Mouse (Mus musculus): ENCODE measurements around the gene Prcd.
"Not testable (repeated sequence)": the region's sequence is repeated elsewhere in the genome, so short reads cannot be mapped to it uniquely, and the experiment has no call there.

Gene Prcd

DNA sequence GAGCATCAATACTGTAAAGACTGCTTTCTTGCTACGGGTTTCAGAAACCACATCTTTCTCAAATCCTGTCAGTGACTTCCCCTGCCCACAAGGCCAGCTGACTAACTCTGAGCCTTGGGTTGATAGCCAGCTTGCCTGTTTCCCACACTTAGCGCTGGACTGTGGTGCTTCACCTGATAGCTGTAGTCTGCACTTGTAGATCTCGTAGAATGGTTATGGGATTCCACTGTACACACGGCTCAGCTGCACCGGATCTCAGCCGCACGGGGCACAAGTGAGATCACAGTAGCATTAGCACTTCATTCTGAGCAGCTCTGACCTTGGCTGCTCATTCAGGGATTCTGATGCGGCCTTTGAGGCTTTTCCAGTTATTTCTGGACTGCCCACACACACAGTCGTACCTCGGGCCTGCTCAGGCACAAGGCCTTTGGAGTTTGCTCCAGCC lies 15.1 kb downstream of the Prcd start:
- in situ Hi-C loops (cut with MboI) = no loop called here

DNA sequence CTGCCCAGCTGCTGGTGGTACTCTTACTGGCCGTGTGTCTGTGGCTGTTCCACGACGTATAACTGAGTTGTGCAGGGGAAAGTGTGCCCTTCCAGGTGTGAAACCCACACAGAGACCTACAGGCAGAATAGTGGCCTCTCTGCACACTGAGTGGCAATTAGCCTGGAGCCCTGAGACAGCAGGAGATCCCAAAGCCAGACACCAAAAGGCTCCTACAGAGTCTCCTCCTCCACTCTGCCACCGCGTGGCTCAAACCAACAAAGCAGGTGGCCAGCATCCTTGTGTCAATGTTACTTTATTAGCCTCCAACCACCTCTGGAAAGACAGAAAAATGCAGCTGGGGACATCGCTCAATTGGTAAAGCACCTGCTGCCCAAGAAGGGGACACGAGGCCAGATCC lies 15.5 kb downstream of the Prcd start:
- in situ Hi-C loops (cut with MboI) = no loop called here

DNA sequence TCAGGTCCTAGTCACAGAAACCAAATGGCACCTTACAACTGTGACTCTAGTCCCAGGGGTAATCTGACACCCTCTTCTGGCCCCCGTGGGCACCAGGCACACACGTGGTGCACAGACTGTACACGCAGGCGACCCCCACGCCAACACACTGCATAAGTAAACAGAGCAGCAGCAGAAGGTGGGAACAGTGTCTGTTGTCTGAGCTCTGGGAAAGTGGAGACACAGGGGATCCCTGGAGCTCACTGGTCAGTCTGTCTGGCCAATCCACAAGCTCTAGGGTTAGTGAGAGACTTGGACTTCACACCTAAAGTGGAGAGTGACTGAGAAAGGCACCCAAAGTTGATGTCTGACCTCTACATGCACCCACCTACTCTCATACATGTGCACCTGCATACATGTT lies 16.0 kb downstream of the Prcd start:
- in situ Hi-C loops (cut with MboI) = no loop called here

DNA sequence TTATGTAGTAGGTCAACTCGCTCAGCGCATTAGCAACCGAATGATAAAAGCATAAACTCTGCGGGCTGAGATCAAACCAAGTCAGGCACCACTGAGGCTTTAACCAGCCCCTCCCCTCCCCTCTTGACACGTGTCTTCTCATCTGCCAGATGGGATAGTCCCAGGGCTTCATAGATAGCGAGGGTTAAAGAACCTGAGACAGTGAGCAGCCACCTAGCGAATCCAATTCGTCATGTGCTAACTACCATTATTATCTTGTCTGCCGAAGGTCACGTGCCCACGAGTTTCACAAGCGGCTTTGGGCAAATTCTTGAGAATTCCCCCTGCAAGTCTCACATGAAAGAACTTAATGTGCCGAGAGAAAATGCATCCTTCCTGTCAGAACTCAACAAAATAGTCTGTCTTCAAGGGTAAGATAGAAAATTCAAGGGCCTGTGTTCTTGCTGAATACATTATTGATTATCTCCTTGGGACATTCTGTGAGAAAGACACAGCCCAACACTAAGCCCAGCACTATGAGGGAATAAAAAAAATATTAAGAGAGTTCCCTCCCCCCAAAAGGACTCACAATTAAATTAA lies 16.5 kb downstream of the Prcd start:
- in situ Hi-C loops (cut with MboI) = no loop called here

DNA sequence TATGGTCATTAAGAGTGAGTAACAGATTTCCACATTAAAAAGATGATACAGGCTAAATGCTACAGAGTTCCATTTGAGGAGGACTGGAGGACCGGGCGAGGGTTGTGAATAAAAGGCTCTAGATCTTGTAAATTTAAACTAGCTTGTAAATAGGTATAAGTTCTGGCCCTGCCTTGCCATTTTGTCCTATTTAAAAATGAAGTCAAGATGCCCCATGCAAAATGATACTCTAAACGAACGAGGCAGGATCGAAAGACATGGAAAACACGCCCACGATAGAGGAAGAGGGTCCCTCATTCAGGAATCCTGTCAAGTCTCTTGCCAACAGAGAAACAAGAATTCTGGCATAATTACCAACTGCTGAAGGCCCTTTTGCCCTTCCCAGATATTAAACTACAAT lies 17.1 kb downstream of the Prcd start:
- in situ Hi-C loops (cut with MboI) = no loop called here

DNA sequence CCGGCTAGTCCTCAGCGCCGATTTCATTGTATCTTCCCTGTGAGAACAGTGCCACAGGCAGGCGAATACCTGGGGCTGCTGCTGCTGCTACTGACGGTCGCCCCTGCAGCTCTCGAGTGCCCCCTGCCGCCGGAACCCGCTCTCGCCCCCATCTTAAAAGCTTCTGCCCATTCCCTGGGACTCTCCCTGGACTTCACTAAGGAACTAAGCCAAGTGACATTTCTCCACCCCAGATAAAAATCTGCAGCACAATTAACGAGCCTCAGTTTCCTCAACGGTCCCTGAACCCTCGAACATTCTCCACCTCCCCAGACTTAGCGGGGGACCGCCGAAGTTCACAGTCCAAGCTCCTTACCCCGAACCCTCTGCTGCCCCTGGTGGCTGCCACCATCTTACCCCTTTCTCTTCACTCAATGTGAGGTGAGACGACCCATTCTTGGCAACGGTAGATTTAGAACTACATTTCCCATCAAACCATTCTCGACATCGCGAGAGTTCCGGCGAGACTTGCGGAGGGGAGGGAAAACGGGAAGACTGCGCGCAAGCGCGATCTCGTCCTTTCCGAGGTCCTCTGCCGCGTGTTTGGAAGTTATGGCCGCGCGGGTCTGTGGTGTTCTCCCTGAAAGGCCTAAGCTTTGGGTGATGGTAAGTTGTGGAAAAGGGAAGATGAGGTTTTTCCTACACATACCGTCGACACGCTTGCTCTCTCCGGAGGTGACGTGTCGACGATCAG lies 17.9 kb downstream of the Prcd start:
- in situ Hi-C loops (cut with MboI) = no loop called here

DNA sequence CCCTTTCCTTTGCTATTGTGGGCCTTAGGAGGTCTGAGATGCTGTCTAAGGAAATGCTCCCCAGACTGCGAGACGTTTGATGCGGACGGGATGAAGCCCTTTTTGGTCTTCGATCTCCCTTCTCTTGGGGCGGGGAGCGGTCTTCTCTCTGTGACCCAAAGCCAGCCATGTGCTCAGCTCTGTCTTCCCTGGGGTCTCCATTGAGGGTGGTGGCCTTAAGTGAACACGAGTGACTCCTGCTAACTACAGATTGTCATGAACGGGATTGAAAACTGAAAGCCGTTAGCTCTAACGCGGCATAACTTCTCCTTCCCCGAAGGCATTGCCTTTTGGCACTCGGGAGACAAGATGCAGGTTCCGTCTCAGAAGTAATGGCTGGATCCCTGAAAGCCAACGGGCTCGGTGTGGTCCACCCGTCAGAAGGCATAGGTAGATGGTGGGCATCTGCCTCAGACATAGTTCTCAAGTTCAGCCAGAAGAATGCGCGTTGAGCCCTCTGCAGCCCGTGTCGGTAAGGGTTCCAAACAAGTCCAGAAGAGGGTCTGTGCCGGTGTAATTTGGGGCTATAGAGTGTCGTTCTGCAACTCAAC lies 18.6 kb downstream of the Prcd start:
- in situ Hi-C loops (cut with MboI) = no loop called here

DNA sequence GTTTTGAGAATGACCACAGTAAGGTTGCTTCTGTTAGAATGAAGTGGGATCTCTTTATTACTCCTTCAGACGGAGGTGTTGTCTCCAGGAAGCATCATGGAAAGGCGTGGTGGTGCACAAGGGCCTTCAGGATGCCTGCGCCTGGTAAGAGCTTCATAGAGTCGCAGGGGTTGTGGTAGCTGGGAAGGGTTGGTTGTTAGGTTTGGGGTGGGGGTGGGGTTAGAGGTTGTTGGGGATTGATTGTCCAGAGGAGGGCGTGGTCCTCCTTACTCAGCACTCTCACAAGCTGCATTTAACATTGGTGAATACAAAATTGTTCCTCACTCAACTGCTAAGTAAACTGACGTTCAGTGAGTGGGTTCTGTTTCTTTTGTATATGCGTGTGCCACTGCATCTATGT lies 19.3 kb downstream of the Prcd start:
- in situ Hi-C loops (cut with MboI) = no loop called here

DNA sequence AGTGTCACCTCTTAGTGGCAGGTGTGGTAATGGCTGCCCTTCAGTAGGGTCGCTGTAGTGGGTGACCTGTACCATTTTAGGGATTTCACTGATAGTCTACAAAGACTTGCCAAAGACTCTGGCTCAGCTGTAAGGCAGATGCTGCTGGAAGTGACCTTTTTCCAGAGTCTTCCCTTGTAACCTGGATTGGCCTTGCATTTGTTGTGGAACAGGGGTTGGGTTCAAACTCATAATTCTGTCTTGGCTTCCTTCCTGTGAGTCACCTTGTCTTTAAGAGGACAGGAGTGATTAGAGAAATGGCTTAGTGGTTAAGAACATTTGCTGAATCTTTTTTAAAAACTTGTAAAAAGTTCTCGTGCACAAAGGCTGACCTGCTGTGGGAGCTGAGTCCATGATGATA lies 20.1 kb downstream of the Prcd start:
- in situ Hi-C loops (cut with MboI) = no loop called here

DNA sequence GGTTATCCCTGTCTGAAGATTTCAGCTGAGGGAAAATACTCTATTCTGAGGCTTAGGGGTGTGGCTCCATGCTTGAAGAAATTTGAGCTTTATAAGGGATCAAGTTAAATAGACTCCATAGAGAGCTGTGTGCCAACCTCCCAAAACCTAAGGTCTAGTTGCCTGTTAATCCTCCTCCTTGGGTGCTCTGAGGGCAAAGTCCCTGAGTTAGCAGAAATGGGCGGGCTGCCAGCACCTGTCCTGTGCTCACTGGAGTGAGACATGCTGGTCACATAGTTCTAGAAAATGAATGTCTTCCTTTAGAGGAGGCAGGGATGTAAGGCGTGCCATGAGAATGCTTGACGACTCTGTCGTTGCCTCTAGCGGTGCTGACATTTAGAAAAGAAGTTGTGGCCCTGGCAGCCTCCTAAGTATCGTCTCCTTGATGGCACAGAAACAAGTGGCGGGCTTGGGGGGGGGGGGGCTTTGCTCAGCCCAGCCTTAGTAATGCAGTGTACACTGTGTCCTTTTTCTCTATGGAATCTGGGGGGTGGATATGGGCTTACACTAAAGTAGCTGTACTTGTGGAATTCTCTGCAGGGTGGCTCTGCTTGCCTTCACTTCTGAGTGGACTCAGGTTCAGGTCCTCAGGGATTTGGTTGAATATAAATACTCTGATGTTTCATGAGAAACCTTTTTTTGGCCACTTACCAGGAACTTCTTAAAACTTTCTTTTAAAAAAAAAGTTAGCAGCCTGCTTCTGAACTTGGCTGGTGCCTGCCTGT lies 21.5 kb downstream of the Prcd start:
- in situ Hi-C loops (cut with MboI) = no loop called here

DNA sequence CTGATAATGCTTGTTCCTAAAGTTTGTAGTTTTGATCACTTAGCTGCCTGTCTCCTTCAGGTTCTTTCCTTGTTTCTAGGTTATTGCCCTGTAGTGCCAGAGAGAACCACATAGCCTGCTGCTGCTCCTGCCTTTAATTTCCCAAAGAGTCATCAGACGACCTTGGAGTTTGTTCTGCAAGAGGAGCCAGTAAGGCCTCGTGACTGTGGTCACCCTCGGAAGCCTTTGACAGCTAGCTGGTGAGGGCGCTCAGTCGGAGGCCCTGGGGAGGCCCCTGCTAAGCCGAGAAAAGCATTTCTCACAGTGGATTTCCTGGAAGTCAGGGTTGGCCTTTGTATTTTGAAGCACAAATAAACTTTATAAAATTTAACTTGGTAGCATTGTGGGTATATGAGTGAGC lies 22.1 kb downstream of the Prcd start:
- in situ Hi-C loops (cut with MboI) = not testable (repeated sequence)

DNA sequence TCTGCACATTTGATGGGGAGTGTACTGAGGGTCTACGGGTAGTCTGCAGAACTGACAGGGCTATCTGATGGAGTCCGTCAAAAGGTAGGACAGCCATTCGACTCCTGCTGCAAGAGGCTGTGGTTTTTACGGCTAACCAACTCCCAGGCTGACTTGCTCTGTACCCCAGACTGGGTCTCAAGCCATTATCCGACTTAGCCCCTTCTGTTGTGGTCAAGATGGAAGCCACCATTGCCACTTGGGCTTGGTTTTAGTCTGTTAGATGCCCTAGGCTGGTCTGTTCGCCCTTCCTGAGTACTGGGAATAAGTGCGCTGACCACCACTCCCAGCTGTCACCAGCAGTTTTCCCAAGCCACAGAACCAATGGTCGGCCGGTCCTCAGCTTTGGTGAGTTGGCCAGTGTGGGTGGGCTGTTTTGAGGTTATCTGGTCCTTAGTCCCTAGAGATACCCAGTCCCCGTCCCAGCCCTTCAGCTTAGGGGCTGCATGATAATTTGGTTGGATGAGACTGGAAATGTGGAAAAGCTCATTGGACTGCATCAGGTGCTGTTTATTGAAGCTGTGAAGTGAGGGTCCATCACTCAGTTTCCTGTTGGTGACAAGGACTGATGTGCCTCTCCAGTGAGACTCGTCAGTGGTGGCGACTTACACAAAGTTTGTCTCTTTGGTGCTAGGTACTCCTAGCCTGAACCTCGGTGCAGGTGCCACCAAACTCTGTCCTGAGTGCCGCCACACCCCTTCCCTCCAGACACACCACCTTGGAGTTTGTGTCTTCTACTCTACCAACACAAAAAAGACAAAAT lies 23.0 kb downstream of the Prcd start:
- in situ Hi-C loops (cut with MboI) = no loop called here

DNA sequence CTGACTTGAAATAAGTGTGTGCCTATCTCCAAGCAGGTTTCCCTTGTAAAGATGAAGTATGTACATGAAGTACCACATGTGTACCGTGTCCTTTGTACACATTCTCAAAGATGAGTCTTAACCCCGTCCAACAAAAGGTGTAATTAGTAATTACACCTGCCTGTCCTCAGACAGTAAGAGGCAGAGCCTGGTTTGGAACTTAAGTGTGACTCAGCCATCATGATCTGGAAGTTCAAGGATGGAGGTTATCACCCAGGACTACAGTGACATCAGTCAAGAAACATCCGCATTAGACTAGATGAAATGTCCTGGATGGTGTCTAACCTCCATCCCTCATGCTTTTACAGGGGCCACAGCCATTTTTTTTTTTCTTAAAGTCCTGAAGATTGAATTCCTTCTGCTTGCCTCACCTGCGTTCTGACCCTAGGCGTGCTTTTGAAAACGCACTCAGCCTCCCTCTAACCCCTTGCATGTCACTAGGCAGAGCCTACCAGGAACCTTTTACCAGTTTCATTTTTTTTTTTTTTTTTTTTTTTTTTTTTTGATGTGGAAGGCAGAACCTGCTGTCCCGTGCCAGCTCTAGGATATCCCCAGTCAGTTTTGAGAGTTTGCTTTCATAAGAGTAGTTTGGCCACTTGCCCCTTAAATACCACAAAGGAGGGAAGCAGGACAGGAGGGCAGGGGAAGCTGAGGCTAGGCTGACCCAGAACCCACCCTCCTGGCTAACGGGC lies 24.5 kb downstream of the Prcd start:
- in situ Hi-C loops (cut with MboI) = no loop called here

DNA sequence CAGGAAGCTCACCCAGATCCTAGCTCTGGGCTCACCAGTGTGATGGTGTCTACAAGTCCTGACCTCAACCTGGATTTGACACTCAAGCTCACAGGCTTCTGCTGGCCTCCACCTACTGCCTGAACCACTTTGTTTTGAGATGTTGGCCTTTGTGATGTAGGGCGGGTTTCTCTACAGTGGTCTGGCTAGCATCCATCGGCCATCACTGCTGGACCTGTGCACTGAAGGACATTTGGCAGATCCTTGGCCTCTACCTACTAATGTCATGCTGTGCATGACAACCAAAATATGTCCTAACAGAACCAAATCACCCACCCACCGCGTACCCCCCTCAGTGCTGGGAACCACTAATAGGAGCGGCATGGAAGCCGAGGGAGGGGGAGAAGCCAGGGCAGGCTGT lies 25.8 kb downstream of the Prcd start:
- in situ Hi-C loops (cut with MboI) = no loop called here

DNA sequence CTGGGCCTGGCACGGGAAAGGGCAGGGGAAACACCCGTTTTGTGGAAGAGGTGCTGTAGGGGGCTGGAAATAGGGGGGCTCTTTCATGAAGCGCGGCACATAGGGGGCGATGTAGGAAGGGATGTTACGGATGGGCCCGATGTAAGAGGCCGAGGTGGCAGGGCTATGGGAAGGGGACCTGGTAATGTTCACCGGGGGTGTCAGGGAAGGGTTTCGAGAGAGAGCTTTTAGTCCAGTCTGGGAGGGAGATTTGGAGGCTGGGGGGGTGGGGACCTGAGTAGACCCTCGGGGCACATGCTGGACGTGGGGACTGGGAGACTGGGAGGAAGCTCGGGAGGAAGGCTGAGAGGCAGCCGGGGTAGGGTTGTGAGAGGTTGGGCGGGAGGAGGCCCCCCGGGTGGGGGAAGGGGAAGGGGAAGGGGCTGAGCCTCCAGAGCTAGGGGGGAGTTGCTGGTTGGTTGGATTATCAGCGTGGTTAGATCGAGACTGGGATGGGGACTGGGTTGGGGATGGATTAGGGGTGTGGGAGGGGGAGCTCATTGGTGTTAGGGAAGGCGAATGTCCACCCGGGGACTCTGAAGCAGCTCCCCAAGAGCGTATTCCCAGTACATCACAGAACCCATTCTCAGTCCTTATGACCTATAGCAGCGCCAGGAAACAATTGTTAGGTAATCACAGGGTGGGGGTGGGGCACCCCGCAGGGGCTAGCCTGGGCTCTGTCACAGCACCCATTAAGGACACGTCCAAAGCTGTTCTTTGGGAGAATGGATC lies 27.2 kb downstream of the Prcd start:
- in situ Hi-C loops (cut with MboI) = no loop called here

DNA sequence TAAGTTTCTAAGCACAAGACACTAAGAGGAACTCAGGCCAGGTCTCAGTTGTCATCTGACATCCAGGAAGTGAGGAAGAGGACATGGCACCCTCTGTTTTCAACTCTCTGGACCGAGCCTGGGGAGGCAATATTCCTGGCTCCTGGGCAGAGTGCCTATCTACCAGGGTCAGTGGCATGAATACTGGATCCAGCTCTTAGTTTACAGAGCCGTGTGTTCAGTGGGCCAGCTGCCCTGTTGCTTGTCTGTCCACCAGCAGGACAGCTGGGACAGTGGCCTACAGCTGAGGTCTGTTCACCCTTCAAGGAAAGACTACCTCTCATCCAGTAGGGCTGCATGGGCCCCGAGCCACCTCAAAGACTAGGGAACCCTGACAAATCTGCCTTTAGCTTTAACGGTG lies 27.8 kb downstream of the Prcd start:
- in situ Hi-C loops (cut with MboI) = no loop called here

DNA sequence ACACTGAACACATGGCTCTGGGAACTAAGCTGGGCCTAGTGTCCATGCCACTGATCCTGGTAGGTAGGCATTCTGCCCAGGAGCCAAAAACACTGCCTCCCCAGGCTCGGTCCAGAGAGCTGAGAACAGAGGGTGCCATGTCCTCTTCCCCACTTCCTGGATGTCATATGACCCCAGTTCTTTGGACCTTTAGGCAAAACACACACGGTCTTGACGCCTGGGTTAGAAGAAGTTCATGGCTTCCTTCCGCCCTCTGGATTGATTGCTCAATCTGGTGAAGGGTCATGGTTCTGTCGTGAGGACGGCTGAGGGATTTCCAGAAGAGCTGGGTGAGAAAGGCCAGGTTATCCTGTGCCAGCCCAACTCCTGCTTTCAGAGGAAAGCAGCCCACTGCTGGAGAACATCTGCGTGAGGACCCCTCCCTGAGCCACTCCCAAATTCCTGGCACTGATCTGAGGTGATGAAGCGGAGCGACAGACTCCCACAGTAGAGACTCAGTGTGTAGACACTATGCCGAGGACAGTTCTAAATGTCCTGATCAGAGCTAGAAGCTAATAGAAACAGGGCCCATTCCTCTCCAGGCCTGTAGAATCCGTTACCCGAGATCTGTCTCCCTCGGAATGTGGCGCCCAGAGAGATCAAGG lies 29.3 kb downstream of the Prcd start:
- in situ Hi-C loops (cut with MboI) = no loop called here

DNA sequence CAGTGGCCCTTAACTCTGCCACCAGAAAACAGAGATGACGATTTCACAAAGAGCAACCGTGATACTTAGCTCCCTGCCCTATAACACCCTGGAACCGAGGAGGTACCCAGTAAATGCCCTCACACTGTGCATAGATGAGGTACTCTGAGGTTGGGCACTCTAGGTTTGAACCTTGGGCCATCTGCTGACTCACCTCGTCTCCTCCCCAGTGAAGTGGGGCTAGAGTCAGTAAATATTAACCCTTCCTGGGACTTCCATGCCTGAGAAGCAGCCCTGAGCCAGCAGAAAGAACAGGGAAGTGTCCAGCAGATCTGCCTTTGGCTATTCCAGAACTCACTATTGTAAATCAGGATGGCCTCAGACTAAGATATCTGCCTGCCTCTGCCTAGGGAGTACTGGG lies 30.4 kb downstream of the Prcd start:
- in situ Hi-C loops (cut with MboI) = no loop called here

DNA sequence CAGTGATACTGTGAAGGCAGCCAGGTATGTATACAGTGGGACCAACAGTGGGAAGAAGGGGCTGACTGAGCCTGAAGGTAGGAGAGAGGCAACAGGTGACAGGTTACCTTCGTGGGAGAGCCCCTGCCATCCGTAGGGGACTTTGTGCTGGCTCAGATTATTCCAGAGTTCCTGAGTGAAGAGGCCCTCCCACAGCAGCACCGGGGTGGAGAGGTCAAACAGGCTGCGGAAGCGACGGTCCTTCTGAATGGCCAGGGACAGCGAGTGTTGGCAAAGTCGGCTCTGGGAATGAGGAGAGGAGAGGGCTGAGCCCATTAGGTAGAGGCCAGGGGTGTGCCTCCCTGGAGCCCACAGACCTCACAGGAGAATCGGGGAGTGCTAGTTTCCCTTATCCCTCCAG lies 32.4 kb downstream of the Prcd start:
- in situ Hi-C loops (cut with MboI) = no loop called here

DNA sequence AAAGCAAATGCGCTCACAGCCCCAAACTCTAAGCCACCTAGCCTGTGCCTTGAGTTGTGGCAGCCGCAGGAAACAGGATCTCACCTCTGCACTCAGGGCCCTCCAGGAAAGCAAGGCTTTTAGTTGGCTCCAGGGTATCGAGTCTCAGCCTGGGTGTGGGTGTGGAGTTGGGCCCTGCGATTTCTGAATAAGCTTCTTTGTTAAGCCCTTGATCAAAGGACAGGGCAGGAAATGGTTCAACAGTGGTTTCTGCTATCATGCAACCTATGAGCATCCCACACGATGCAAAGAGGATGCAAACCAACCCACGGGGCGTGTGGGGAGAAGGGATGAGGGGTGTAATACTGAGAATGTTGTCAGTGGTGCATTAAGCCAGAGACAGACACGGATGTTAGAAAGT lies 34.6 kb downstream of the Prcd start:
- in situ Hi-C loops (cut with MboI) = no loop called here
